Mouse (Mus musculus): ENCODE data around the gene Elp5. TPM values are rescaled to one million over a fixed set of nuclear protein-coding genes. Genes with fewer than 3 reads are reported as not detected.
A peak's percentile ranks its signal among the peaks of the same experiment; 100 is the strongest.

Gene Elp5
- polyA plus RNA-seq, 1 experiment = 37.8 TPM

GRCm38 (mm10) chr11:70027397-70027796 is 45.1 kb upstream of the Elp5 start:
- Histone ChIP-seq H3K4me1 (ENCODE audit: control insufficient read depth, insufficient read depth, insufficient read length, low read length) (peaks cover 10% of the 10 kb centered on the region), H3K27me3 (ENCODE audit: control insufficient read depth, insufficient read depth, low read length) (peaks cover 15% of the 10 kb centered on the region), H3K27ac (ENCODE audit: insufficient read depth, low read depth, low read length) (no peak overlapping the region), H3K36me3 (ENCODE audit: control insufficient read depth, insufficient read depth, low read length) (no peaks in the 10 kb centered on the region), H3K4me3 (ENCODE audit: low read depth, low read length) (peak overlapping the region; percentile 0; the same call in 1 of the 2 replicates)
- no peak for TF ChIP-seq CTCF (IDR thresholded peaks at IDR 0.05; ENCODE audit: extremely low read depth, insufficient read length, insufficient replicate concordance, low read depth, low read length)
- no peak for TF ChIP-seq POLR2A (IDR thresholded peaks at IDR 0.05; ENCODE audit: low read depth, low read length)
- 60% methylated on average over 9 of the region's 9 CpGs for WGBS

GRCm38 (mm10) chr11:70026689-70027088 is 44.4 kb upstream of the Elp5 start:
- WGBS = 20% methylated on average over 19 of the region's 19 CpGs

GRCm38 (mm10) chr11:70024151-70024514 is 41.8 kb upstream of the Elp5 start:
- no peaks in the 10 kb centered on the region for H3K36me3 ChIP-seq (ENCODE audit: control insufficient read depth, insufficient read depth, low read length)
- peak overlapping the region; percentile 27; the same call in 1 of the 2 replicates for H3K4me3 ChIP-seq (ENCODE audit: low read depth, low read length)
- 31% methylated on average over 6 of the region's 6 CpGs for whole genome bisulfite sequencing
- peaks cover 5% of the 10 kb centered on the region for H3K4me1 ChIP-seq (ENCODE audit: control insufficient read depth, insufficient read depth, insufficient read length, low read length)
- TF ChIP-seq CTCF (IDR thresholded peaks at IDR 0.05; ENCODE audit: extremely low read depth, insufficient read length, insufficient replicate concordance, low read depth, low read length) = no peak
- no peak for TF ChIP-seq POLR2A (IDR thresholded peaks at IDR 0.05; ENCODE audit: low read depth, low read length)
- no peak overlapping the region for H3K27ac ChIP-seq (ENCODE audit: insufficient read depth, low read depth, low read length)
- H3K27me3 ChIP-seq (ENCODE audit: control insufficient read depth, insufficient read depth, low read length) = peaks cover 15% of the 10 kb centered on the region

More at GRCm38 (mm10) chr11:70026689-70027088, 44.4 kb upstream of the Elp5 start:
- Histone ChIP-seq H3K27ac (ENCODE audit: insufficient read depth, low read depth, low read length) (no peak overlapping the region), H3K27me3 (ENCODE audit: control insufficient read depth, insufficient read depth, low read length) (peaks cover 15% of the 10 kb centered on the region), H3K4me3 (ENCODE audit: low read depth, low read length) (peak overlapping the region; percentile 32), H3K4me1 (ENCODE audit: control insufficient read depth, insufficient read depth, insufficient read length, low read length) (peaks cover 10% of the 10 kb centered on the region), H3K36me3 (ENCODE audit: control insufficient read depth, insufficient read depth, low read length) (no peaks in the 10 kb centered on the region)
- TF ChIP-seq POLR2A (IDR thresholded peaks at IDR 0.05; ENCODE audit: low read depth, low read length) = no peak
- no peak for TF ChIP-seq CTCF (IDR thresholded peaks at IDR 0.05; ENCODE audit: extremely low read depth, insufficient read length, insufficient replicate concordance, low read depth, low read length)

- no peak for TF ChIP-seq CTCF (IDR thresholded peaks at IDR 0.05; ENCODE audit: extremely low read depth, insufficient read length, insufficient replicate concordance, low read depth, low read length)
- 21% methylated on average over 27 of the region's 29 CpGs for WGBS
Measured at GRCm38 (mm10) chr11:70023481-70024150, 41.3 kb upstream of the Elp5 start.

GRCm38 (mm10) chr11:70021264-70022132 is 39.2 kb upstream of the Elp5 start:
- Histone ChIP-seq H3K36me3 (ENCODE audit: control insufficient read depth, insufficient read depth, low read length) (no peaks in the 10 kb centered on the region), H3K27me3 (ENCODE audit: control insufficient read depth, insufficient read depth, low read length) (peaks cover 15% of the 10 kb centered on the region), H3K4me3 (ENCODE audit: low read depth, low read length) (peak overlapping the region; percentile 78), H3K4me1 (ENCODE audit: control insufficient read depth, insufficient read depth, insufficient read length, low read length) (no peaks in the 10 kb centered on the region), H3K27ac (ENCODE audit: insufficient read depth, low read depth, low read length) (no peak overlapping the region)
- TF ChIP-seq POLR2A (IDR thresholded peaks at IDR 0.05; ENCODE audit: low read depth, low read length) = no peak
- no peak for TF ChIP-seq CTCF (IDR thresholded peaks at IDR 0.05; ENCODE audit: extremely low read depth, insufficient read length, insufficient replicate concordance, low read depth, low read length)
- WGBS = 3% methylated on average over 40 of the region's 40 CpGs

More at GRCm38 (mm10) chr11:70023481-70024150, 41.3 kb upstream of the Elp5 start:
- Histone ChIP-seq H3K27me3 (ENCODE audit: control insufficient read depth, insufficient read depth, low read length) (peaks cover 15% of the 10 kb centered on the region), H3K27ac (ENCODE audit: insufficient read depth, low read depth, low read length) (no peak overlapping the region), H3K36me3 (ENCODE audit: control insufficient read depth, insufficient read depth, low read length) (no peaks in the 10 kb centered on the region), H3K4me1 (ENCODE audit: control insufficient read depth, insufficient read depth, insufficient read length, low read length) (peaks cover 4% of the 10 kb centered on the region; the same call in 1 of the 2 replicates), H3K4me3 (ENCODE audit: low read depth, low read length) (peak overlapping the region; percentile 27; the same call in 1 of the 2 replicates)

GRCm38 (mm10) chr11:70020731-70021263 is 38.5 kb upstream of the Elp5 start:
- peak overlapping the region; percentile 78 for H3K4me3 ChIP-seq (ENCODE audit: low read depth, low read length)
- H3K27ac ChIP-seq (ENCODE audit: insufficient read depth, low read depth, low read length) = no peak overlapping the region
- H3K36me3 ChIP-seq (ENCODE audit: control insufficient read depth, insufficient read depth, low read length) = no peaks in the 10 kb centered on the region
- under 1% methylated on average over 8 of the region's 8 CpGs for WGBS
- TF ChIP-seq POLR2A (IDR thresholded peaks at IDR 0.05; ENCODE audit: low read depth, low read length) (no peak), CTCF (IDR thresholded peaks at IDR 0.05; ENCODE audit: extremely low read depth, insufficient read length, insufficient replicate concordance, low read depth, low read length) (peak; percentile 77; the same call in 1 of the 2 replicates)
- peaks cover 10% of the 10 kb centered on the region for H3K27me3 ChIP-seq (ENCODE audit: control insufficient read depth, insufficient read depth, low read length)
- no peaks in the 10 kb centered on the region for H3K4me1 ChIP-seq (ENCODE audit: control insufficient read depth, insufficient read depth, insufficient read length, low read length)
